Mouse (Mus musculus) heart, embryonic 13.5 days (tissue): ENCODE measurements around the gene Arhgef7. TPM values are rescaled to one million over a fixed set of nuclear protein-coding genes. Genes with fewer than 3 reads are reported as not detected.
A peak's percentile ranks its signal among the peaks of the same experiment; 100 is the strongest.

Experiments
- ATAC-seq: fragments of 200-750 bp; cut with Nextera tagmentation; 2 replicates; pipeline ENCODE4 v1.8.0; 2017; ENCODE audit warnings: moderate TSS enrichment; ENCODE audit not compliant: insufficient number of reproducible peaks, low FRiP score, low TSS enrichment; ENCODE audit errors: extremely low read depth
- H3K27ac ChIP-seq: fragments of 300-500 bp; sonication (generic); replicated peaks from 2 replicates; pipeline ENCODE4 v1.5.1; 2015; ENCODE audit warnings: moderate library complexity, mild to moderate bottlenecking, inconsistent platforms
- H3K27me3 ChIP-seq: fragments of 300-500 bp; sonication (generic); replicated peaks from 2 replicates; pipeline ENCODE4 v1.6.1; 2015; ENCODE audit warnings: mild to moderate bottlenecking, inconsistent platforms
- H3K36me3 ChIP-seq: fragments of 300-500 bp; sonication (generic); 2 replicates; pipeline ENCODE4 v1.6.1; 2015; ENCODE audit warnings: mild to moderate bottlenecking, inconsistent platforms
- H3K4me1 ChIP-seq: fragments of 300-500 bp; sonication (generic); 2 replicates; pipeline ENCODE4 v1.6.1; 2015; ENCODE audit warnings: inconsistent platforms
- H3K4me2 ChIP-seq: fragments of 300-500 bp; sonication (generic); 2 replicates; pipeline ENCODE4 v1.6.1; 2015; ENCODE audit warnings: inconsistent platforms, mild to moderate bottlenecking, moderate library complexity
- H3K4me3 ChIP-seq: fragments of 300-500 bp; sonication (generic); 2 replicates; pipeline ENCODE4 v1.5.1; 2015; ENCODE audit warnings: moderate library complexity, mild to moderate bottlenecking, inconsistent platforms
- H3K9ac ChIP-seq: fragments of 300-500 bp; sonication (generic); 2 replicates; pipeline ENCODE4 v1.6.1; 2015; ENCODE audit warnings: inconsistent platforms, mild to moderate bottlenecking, moderate library complexity
- H3K9me3 ChIP-seq: fragments of 300-500 bp; sonication (generic); 2 replicates; pipeline ENCODE4 v1.6.1; 2016; ENCODE audit warnings: inconsistent platforms
- WGBS: fragments of 180-500 bp; shearing (Covaris S2); methylation state at CpG from one replicate; pipeline ENCODE4 v1.1.7; 2015; ENCODE audit warnings: mixed read lengths; 5-methylcytosine and 5-hydroxymethylcytosine counted together
- polyA plus RNA-seq: library from polyadenylated mRNA; unstranded; fragments of >200 nt; fragmentation: Nextera tagmentation; extraction: Ambion mirVana; gene quantifications from 2 replicates; pipeline ENCODE4 v1.2.1, GENCODE M21; 2015

Arhgef7 gene
- polyA plus RNA-seq, 1 experiment from 2014 or later = 44.8 TPM

DNA sequence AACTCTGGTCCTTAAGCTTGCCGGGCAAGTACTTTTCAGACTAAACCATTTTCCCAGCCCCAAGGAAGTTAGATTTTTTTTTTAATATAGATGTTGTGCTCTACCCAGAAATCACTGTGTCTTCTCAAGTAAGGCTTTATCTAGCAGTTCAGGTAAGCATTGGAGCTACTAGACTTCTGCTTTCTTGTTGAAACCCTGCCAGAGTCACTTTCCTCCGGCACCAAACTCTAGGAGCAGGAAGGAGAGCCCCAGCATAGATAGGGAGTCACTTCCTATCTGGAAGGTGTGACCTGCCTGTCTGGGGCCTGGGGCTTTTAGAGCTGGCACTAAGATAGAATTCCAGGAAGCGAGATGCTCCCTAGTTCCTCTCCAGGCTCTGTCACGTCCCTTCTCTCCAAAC lies 10.3 kb upstream of the Arhgef7 start:
- H3K27me3 ChIP-seq = peaks cover 11% of the 10 kb centered on the region; the same call in 1 of the 2 replicates
- 41% methylated on average over 4 of the region's 4 CpGs for WGBS
- H3K27ac ChIP-seq = no peak overlapping the region
- no peak overlapping the region for H3K9ac ChIP-seq
- ATAC-seq = no peak
- no peaks in the 10 kb centered on the region for H3K36me3 ChIP-seq
- H3K9me3 ChIP-seq = no peaks in the 10 kb centered on the region
- no peak overlapping the region for H3K4me2 ChIP-seq
- no peak overlapping the region for H3K4me3 ChIP-seq
- H3K4me1 ChIP-seq = peaks cover 4% of the 10 kb centered on the region; the same call in 1 of the 2 replicates

GRCm38 (mm10) chr8:11727273-11727650 lies 259 bp upstream of the Arhgef7 start:
- ATAC-seq = peak; percentile 17; the same call in 1 of the 2 replicates
- Histone ChIP-seq H3K4me1 (peaks cover 36% of the 10 kb centered on the region), H3K27me3 (peaks cover 71% of the 10 kb centered on the region), H3K9me3 (no peaks in the 10 kb centered on the region), H3K4me2 (peak overlapping the region; percentile 86), H3K27ac (peak overlapping the region; percentile 94), H3K4me3 (peak overlapping the region; percentile 75), H3K9ac (peak overlapping the region; percentile 93), H3K36me3 (no peaks in the 10 kb centered on the region)
- 2% methylated on average over 22 of the region's 22 CpGs for WGBS

DNA sequence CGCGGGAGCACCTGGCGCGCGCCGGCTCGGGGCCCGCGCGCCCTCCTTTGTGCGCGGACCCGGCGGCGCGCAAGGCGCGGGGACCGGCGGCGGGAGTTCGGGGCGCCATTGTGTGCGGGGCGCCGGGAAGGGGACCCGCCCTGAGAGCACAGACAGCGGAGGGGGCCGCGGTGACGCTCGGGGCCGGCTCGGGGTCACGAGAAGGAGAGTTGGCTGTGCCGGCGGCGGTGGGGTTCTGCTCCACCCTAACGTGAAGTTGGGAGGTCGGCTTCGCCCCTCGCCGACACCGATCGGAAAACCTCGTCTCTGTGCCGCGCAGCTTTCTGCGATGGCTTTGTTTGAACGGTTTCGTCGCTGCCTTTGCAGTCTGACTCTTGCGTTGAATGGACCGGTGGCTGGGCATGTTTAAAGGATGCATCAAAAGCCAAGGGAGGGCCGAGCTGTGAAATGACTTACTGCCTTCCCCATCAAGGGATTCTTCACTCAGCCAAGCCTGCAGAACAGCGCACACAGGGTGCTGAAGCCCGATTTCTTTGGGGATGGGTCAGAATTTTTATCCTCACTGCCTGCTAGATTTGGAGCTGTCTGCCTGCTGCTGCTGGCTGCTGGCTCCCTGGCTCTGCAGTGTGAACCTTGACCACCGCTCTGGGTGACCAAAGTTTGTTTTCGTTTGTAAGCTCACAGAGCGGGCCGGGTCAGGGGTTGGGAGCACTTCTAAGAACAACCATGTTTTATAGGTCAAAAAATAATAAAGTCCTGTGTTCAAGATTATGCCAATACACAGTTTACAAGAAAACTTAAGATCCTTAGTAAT lies 1.2 kb downstream of the Arhgef7 start:
- peaks cover 60% of the 10 kb centered on the region for H3K27me3 ChIP-seq
- no peaks in the 10 kb centered on the region for H3K9me3 ChIP-seq
- peaks cover 36% of the 10 kb centered on the region for H3K4me1 ChIP-seq
- peak overlapping the region; percentile 86 for H3K4me2 ChIP-seq
- H3K9ac ChIP-seq = peak overlapping the region; percentile 93
- peak overlapping the region; percentile 94 for H3K27ac ChIP-seq
- peak overlapping the region; percentile 75 for H3K4me3 ChIP-seq
- no peak for ATAC-seq
- peaks cover under 1% of the 10 kb centered on the region; the same call in 1 of the 2 replicates for H3K36me3 ChIP-seq
- under 1% methylated on average over 46 of the region's 61 CpGs for WGBS

GRCm38 (mm10) chr8:11730271-11730940 lies 2.9 kb downstream of the Arhgef7 start:
- Histone ChIP-seq H3K9me3 (no peaks in the 10 kb centered on the region), H3K27me3 (peaks cover 49% of the 10 kb centered on the region), H3K9ac (peak overlapping the region; percentile 24), H3K4me2 (peak overlapping the region; percentile 86), H3K4me1 (peaks cover 36% of the 10 kb centered on the region), H3K36me3 (peaks cover 5% of the 10 kb centered on the region; the same call in 1 of the 2 replicates), H3K27ac (0 out of 2 replicates have a peak overlapping the region, but pooled peaks have one; percentile 16), H3K4me3 (peak overlapping the region; percentile 2; the same call in 1 of the 2 replicates)
- no peak for ATAC-seq
- 55% methylated on average over 12 of the region's 12 CpGs for WGBS

GRCm38 (mm10) chr8:11735672-11736235 lies 8.2 kb downstream of the Arhgef7 start:
- Histone ChIP-seq H3K4me2 (no peak overlapping the region), H3K27ac (no peak overlapping the region), H3K9me3 (no peaks in the 10 kb centered on the region), H3K27me3 (peaks cover 8% of the 10 kb centered on the region; the same call in 1 of the 2 replicates), H3K4me3 (no peak overlapping the region), H3K36me3 (peaks cover 25% of the 10 kb centered on the region), H3K4me1 (peaks cover 2% of the 10 kb centered on the region), H3K9ac (no peak overlapping the region)
- 80% methylated on average over 15 of the region's 15 CpGs for WGBS
- ATAC-seq = no peak

DNA sequence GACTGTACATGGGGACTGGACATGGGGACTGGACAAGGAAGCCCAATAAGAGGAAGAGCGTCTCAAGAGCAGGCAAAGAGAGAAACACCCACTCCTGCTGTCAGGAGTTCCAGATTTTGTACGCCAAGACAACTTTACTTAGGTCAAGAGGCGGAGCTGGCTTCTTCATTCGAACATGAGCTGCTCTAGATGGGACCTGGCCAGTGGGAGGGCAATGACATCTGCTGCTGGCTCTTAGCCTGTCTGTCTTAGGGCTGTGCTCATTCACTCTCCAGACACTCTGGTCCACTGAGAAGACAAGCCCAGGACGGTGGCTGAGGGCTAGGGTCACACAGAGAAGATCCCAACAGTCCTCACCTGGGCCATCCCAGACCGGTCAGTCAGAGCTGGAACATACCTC lies 9.6 kb downstream of the Arhgef7 start:
- no peak for ATAC-seq

DNA sequence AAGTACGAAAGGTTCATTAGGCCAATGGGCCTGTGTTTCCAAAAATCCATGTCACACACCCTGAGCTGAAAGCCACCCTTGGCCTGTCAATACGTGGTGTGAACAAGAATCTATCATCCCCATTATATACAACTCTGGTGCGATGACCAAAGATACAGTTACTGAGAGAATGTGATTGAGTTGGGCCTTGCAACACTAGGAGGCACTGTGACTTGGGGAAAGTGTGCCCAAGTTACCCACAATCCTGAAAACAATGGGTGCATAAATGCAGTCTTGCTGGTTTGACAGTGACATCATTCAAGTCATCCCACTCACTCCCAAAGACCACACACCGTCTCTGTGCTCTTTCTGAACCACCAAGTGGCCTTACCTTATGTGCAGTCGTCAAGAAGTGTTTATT lies 11.6 kb downstream of the Arhgef7 start:
- Histone ChIP-seq H3K4me3 (no peak overlapping the region), H3K4me1 (peaks cover 25% of the 10 kb centered on the region), H3K36me3 (peaks cover 22% of the 10 kb centered on the region), H3K4me2 (no peak overlapping the region), H3K9me3 (no peaks in the 10 kb centered on the region), H3K9ac (no peak overlapping the region), H3K27ac (no peak overlapping the region), H3K27me3 (0 out of 2 replicates have a peak, but pooled peaks cover under 1% of the 10 kb centered on the region)
- no peak for ATAC-seq
- WGBS = 84% methylated on average over 5 of the region's 5 CpGs

More for the DNA sequence above, 9.6 kb downstream of the Arhgef7 start:
- peaks cover 10% of the 10 kb centered on the region for H3K4me1 ChIP-seq
- H3K4me3 ChIP-seq = no peak overlapping the region
- no peak overlapping the region for H3K27ac ChIP-seq
- WGBS = 68% methylated on average over 6 of the region's 6 CpGs
- no peaks in the 10 kb centered on the region for H3K9me3 ChIP-seq
- H3K9ac ChIP-seq = no peak overlapping the region
- no peak overlapping the region for H3K4me2 ChIP-seq
- peaks cover 27% of the 10 kb centered on the region for H3K36me3 ChIP-seq
- 0 out of 2 replicates have a peak, but pooled peaks cover 3% of the 10 kb centered on the region for H3K27me3 ChIP-seq

DNA sequence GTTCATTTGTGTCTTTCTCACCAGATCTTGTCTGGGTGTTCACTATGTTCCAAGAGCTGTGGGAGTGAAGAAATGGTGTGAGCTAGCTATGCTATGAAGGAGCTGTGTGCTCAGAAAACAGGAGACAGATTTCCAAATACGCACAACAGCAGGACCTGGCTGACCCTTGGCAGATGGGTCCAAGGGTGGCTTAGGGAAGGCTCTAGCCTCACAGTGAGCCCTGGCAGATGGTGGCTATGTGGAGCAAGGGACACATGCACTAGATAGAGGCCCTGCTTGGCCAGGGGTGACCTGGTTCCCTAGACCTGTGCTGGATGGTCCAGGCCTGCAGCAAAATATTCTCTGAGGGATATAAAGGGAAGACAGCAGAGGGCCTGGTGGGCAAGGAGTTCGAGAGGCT lies 13.3 kb downstream of the Arhgef7 start:
- Histone ChIP-seq H3K4me3 (no peak overlapping the region), H3K27ac (no peak overlapping the region), H3K9me3 (no peaks in the 10 kb centered on the region), H3K4me1 (peaks cover 29% of the 10 kb centered on the region), H3K4me2 (no peak overlapping the region), H3K9ac (no peak overlapping the region), H3K36me3 (peaks cover 22% of the 10 kb centered on the region), H3K27me3 (no peaks in the 10 kb centered on the region)
- ATAC-seq = no peak
- WGBS = 81% methylated on average over 2 of the region's 2 CpGs

- Histone ChIP-seq H3K36me3 (peaks cover 15% of the 10 kb centered on the region), H3K9me3 (no peaks in the 10 kb centered on the region), H3K4me1 (peaks cover 53% of the 10 kb centered on the region), H3K27me3 (no peaks in the 10 kb centered on the region), H3K27ac (no peak overlapping the region), H3K4me3 (no peak overlapping the region), H3K4me2 (no peak overlapping the region), H3K9ac (no peak overlapping the region)
- no peak for ATAC-seq
- WGBS = 55% methylated on average over 10 of the region's 10 CpGs
Observed at GRCm38 (mm10) chr8:11743580-11743979, 16.1 kb downstream of the Arhgef7 start.

- H3K27ac ChIP-seq = peak overlapping the region; percentile 88
- no peaks in the 10 kb centered on the region for H3K36me3 ChIP-seq
- peak overlapping the region; percentile 33; the same call in 1 of the 2 replicates for H3K9ac ChIP-seq
- peaks cover 64% of the 10 kb centered on the region for H3K4me1 ChIP-seq
- WGBS = 41% methylated on average over 11 of the region's 11 CpGs
- 0 out of 2 replicates have a peak overlapping the region, but pooled peaks have one; percentile 6 for H3K4me2 ChIP-seq
- no peak overlapping the region for H3K4me3 ChIP-seq
- H3K9me3 ChIP-seq = no peaks in the 10 kb centered on the region
- H3K27me3 ChIP-seq = no peaks in the 10 kb centered on the region
- no peak; the same call in 1 of the 2 replicates for ATAC-seq
Observed at GRCm38 (mm10) chr8:11746850-11747600, 19.5 kb downstream of the Arhgef7 start.
